Mouse (Mus musculus): ENCODE results near the gene Krt32. TPM values are rescaled to one million over a fixed set of nuclear protein-coding genes. Genes with fewer than 3 reads are reported as not detected.

Gene Krt32
- polyA plus RNA-seq, 1 experiment, result not detected

DNA sequence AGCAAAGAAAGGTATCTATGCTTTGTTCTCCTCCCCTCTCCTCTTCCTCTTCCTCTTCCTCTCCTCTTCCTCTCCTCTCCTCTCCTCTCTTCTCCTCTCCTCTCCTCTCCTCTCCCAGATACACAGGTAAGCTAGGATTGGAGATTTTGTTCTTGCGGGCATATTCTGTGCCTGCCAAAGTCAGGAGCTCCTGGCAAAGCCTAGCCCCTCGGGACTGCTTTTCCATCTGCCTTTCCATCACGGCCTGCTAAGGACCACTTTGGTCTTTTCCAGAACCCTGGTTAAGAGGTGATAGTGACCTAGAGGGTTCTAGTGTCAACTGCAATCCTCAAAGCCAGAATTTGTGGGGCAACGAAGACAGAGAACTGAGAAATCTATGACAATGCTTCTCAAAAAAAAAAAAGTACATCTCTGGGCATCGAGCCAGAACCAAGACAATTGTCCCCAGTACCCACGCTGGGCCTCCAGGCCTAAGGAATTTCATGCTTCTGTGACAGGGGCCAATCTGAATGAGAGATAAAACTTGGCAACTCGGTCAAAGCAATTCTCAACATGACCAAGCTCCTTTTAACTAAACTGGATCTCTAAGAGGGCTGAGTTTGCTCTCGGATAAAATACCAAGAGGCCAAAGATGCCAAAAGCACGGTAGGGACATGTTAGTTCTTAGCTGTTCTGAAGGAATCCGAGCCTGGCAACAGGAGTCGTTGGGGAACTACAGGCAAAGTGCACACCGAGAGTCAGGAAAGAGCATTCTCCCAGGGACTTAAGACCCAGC lies 21.6 kb downstream of the Krt32 start:
- TF ChIP-seq GATA1 (IDR thresholded peaks at IDR 0.05; ENCODE audit: low read length), result no peak
- no peak for TF ChIP-seq TAL1 (IDR thresholded peaks at IDR 0.05; ENCODE audit: low read length)
- Histone ChIP-seq H3K4me3 (replicated peaks) (no peak overlapping the region), H3K9me3 (ENCODE audit: control insufficient read depth, low read length) (no peaks in the 10 kb centered on the region)

GRCm38 (mm10) chr11:100058875-100059274 lies 29.2 kb downstream of the Krt32 start:
- TF ChIP-seq TAL1 (IDR thresholded peaks at IDR 0.05; ENCODE audit: low read length) (no peak), GATA1 (IDR thresholded peaks at IDR 0.05; ENCODE audit: low read length) (no peak)
- Histone ChIP-seq H3K27me3 (ENCODE audit: control insufficient read depth) (no peaks in the 10 kb centered on the region), H3K36me3 (ENCODE audit: control insufficient read depth) (no peaks in the 10 kb centered on the region), H3K9me3 (ENCODE audit: control insufficient read depth, low read length) (no peaks in the 10 kb centered on the region), H3K4me3 (replicated peaks) (no peak overlapping the region), H3K4me1 (ENCODE audit: control insufficient read depth) (no peaks in the 10 kb centered on the region)

More for the DNA sequence above, 21.6 kb downstream of the Krt32 start:
- Histone ChIP-seq H3K4me1 (ENCODE audit: control insufficient read depth) (no peaks in the 10 kb centered on the region), H3K36me3 (ENCODE audit: control insufficient read depth) (no peaks in the 10 kb centered on the region), H3K27me3 (ENCODE audit: control insufficient read depth) (no peaks in the 10 kb centered on the region)

DNA sequence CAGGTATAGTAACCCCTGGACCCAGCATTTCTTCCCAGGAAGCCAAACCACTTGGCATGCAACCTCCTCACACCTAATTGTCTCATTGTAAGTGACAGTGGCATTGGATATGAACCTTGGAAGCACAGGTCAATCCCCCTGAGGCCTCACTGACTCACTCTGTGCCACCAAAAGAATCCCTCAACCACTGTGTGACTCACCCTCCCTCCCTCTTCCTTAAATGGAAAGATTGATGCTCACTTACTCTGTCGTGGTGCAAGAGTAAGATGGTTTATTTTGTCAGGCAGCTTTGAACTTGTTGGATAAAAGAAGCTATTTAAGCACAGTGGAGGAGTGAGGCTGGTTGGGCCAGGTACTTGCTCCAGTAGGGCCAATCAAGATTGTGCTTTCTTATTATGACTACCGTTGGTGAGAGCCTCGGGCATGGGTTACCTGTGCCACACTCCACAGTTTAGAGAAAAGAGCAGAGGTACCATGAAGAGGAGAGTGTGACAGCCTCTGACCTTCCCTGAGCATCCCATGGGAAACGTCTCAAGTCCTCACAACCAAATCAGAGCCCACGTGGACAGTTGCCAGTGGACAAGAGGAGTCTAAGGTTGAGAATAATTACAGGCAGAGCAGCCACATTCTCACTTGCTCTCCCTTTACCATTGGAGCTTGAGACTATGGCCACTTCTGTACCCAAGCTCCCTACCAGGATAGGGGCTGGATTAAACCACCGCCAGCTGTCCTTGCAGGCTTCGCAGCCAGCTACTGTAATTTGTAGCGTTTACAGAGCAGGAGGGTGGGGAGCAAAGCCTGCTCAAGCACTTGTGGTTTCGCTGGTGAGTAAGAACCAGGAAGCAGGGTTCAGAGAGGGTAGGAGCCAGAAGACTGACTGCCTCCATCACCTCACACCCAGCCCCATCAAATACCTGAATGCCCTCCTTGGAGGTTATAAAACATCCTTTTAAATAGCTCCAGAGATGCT lies 32.1 kb downstream of the Krt32 start:
- Histone ChIP-seq H3K4me1 (ENCODE audit: control insufficient read depth) (no peaks in the 10 kb centered on the region), H3K36me3 (ENCODE audit: control insufficient read depth) (no peaks in the 10 kb centered on the region), H3K4me3 (replicated peaks) (no peak overlapping the region), H3K9me3 (ENCODE audit: control insufficient read depth, low read length) (peaks cover 5% of the 10 kb centered on the region), H3K27me3 (ENCODE audit: control insufficient read depth) (no peaks in the 10 kb centered on the region)
- TF ChIP-seq GATA1 (IDR thresholded peaks at IDR 0.05; ENCODE audit: low read length), result no peak
- TF ChIP-seq TAL1 (IDR thresholded peaks at IDR 0.05; ENCODE audit: low read length), result no peak

DNA sequence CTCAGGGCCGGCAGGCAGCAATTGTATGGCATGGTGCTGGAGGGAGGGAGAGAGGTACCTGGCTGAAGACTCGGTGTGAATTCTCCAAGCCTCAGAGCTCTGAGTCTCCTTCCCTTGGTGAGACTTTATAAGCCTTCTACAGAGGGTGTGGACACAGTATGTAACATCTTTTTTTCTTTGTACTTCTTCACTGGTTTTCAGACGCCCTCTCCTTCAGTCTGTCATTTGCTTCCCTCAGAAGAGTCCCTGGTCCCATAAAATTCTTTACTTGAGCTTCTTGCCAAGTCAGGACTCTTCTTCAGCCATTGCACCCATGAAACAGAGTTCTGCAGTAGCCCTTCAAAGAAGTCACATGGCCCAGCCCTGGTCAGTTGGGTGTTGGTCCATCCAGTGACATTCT lies 37.6 kb downstream of the Krt32 start, which contains the start of gene Krt31:
Gene Krt31, minus strand, starts transcription at position 101 of the 400 bp plus-strand sequence.
- Histone ChIP-seq H3K27me3 (ENCODE audit: control insufficient read depth) (no peaks in the 10 kb centered on the region), H3K4me3 (replicated peaks) (no peak within 1 kb of the TSS), H3K9me3 (ENCODE audit: control insufficient read depth, low read length) (peaks cover 10% of the 10 kb centered on the region), H3K36me3 (ENCODE audit: control insufficient read depth) (no peaks in the 10 kb centered on the region), H3K4me1 (ENCODE audit: control insufficient read depth) (no peaks in the 10 kb centered on the region)
- TF ChIP-seq GATA1 (IDR thresholded peaks at IDR 0.05; ENCODE audit: low read length) (no peak), TAL1 (IDR thresholded peaks at IDR 0.05; ENCODE audit: low read length) (no peak)

DNA sequence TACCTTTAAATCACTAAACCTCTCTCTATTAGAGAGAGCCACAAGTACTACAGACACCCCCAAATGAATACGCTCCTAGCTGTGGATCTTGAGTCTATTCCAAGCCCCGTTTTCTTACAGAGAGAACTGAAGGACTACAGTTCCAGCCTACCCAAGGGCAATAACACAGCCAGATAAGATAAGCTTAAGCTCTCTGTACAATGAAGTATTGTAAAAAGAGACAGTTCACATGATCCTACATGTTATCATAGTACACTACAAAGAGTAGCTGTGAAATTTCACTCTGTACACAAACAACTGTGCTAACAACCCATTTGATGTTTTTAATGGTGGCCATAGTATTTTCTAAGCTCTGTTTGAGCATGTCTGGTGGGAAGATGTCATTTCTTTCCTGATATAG lies 40.8 kb downstream of the Krt32 start:
- Histone ChIP-seq H3K4me3 (replicated peaks) (no peak overlapping the region), H3K4me1 (ENCODE audit: control insufficient read depth) (no peaks in the 10 kb centered on the region), H3K36me3 (ENCODE audit: control insufficient read depth) (no peaks in the 10 kb centered on the region), H3K9me3 (ENCODE audit: control insufficient read depth, low read length) (peaks cover 5% of the 10 kb centered on the region), H3K27me3 (ENCODE audit: control insufficient read depth) (no peaks in the 10 kb centered on the region)
- TF ChIP-seq TAL1 (IDR thresholded peaks at IDR 0.05; ENCODE audit: low read length) (no peak), GATA1 (IDR thresholded peaks at IDR 0.05; ENCODE audit: low read length) (no peak)

DNA sequence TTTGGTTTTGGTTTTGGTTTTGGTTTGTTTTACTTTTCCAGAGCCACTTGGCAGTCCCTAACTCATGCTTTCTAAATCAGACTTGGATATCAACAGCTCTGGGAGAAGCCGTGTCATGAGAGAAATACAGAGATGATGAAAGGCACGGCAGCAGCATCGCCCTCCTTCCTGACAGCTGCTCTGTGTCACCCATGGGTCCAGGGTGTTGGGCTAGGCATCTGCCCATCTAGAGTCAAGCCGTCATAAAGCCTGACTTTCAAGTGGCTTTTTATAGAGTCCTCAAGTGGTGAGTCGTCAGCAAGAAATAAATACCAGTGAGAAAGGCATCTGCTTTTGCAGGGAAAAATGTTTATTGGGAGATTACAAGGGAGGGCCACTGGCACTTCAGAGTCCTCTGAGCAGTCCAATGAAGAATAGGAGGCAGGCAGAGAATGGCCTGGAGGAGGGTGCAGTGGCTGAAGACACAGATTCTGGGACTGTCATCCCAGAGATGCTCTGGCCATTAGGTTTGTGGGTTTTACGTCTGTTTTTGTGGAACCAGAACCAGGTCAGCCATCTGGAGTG lies 41.6 kb downstream of the Krt32 start:
- H3K4me1 ChIP-seq (ENCODE audit: control insufficient read depth), result no peaks in the 10 kb centered on the region
- H3K4me3 ChIP-seq (replicated peaks), result no peak overlapping the region
- H3K36me3 ChIP-seq (ENCODE audit: control insufficient read depth), result no peaks in the 10 kb centered on the region
- TF ChIP-seq GATA1 (IDR thresholded peaks at IDR 0.05; ENCODE audit: low read length), result no peak
- no peak for TF ChIP-seq TAL1 (IDR thresholded peaks at IDR 0.05; ENCODE audit: low read length)
- no peaks in the 10 kb centered on the region for H3K27me3 ChIP-seq (ENCODE audit: control insufficient read depth)
- H3K9me3 ChIP-seq (ENCODE audit: control insufficient read depth, low read length), result peaks cover 5% of the 10 kb centered on the region

GRCm38 (mm10) chr11:100041454-100041853 lies 46.6 kb downstream of the Krt32 start, which contains the start of gene Krt34:
Gene Krt34 (minus strand): TSS chr11:100041554.
- Histone ChIP-seq H3K4me3 (replicated peaks) (no peak within 1 kb of the TSS), H3K27me3 (ENCODE audit: control insufficient read depth) (no peaks in the 10 kb centered on the region), H3K9me3 (ENCODE audit: control insufficient read depth, low read length) (peaks cover 5% of the 10 kb centered on the region; the same call in 1 of the 2 replicates), H3K36me3 (ENCODE audit: control insufficient read depth) (no peaks in the 10 kb centered on the region), H3K4me1 (ENCODE audit: control insufficient read depth) (no peaks in the 10 kb centered on the region)
- TF ChIP-seq TAL1 (IDR thresholded peaks at IDR 0.05; ENCODE audit: low read length) (no peak), GATA1 (IDR thresholded peaks at IDR 0.05; ENCODE audit: low read length) (no peak)

Other genes with a start within 250 kb of the Krt32 start
- gene Krtap4-16, start 236.6 kb downstream of the Krt32 start, polyA plus RNA-seq (2012), result not detected in 2 replicates
- 0.04 TPM in 1 of 2 replicates, not detected in the other for gene Gm11568, start 230.3 kb downstream of the Krt32 start, polyA plus RNA-seq (2012)
- not detected in 2 replicates for gene Gm11559, start 223.8 kb downstream of the Krt32 start, polyA plus RNA-seq (2012)
- gene Krtap9-1, start 214.8 kb downstream of the Krt32 start, polyA plus RNA-seq (2012), result not detected in 2 replicates
- gene Gm11567, start 209.0 kb downstream of the Krt32 start, polyA plus RNA-seq (2012), result not detected in 2 replicates
- not detected in 2 replicates for gene Krtap31-1, start 180.3 kb downstream of the Krt32 start, polyA plus RNA-seq (2012)
- not detected in 2 replicates for gene Gm11565, start 173.5 kb downstream of the Krt32 start, polyA plus RNA-seq (2012)
- gene Krtap31-2, start 151.9 kb downstream of the Krt32 start, polyA plus RNA-seq (2012), result not detected in 2 replicates
- gene Krtap9-5, start 139.8 kb downstream of the Krt32 start, polyA plus RNA-seq (2012), result not detected in 2 replicates
- gene Krtap29-1, start 109.2 kb downstream of the Krt32 start, polyA plus RNA-seq (2012), result not detected in 2 replicates
- gene Krtap16-1, start 101.6 kb downstream of the Krt32 start, polyA plus RNA-seq (2012), result not detected in 2 replicates
- gene Krtap17-1, start 94.2 kb downstream of the Krt32 start, polyA plus RNA-seq (2012), result not detected in 2 replicates
- gene Krt33a, start 72.0 kb downstream of the Krt32 start, polyA plus RNA-seq (2012), result not detected in 2 replicates
- not detected in 2 replicates for gene Krt33b, start 58.4 kb downstream of the Krt32 start, polyA plus RNA-seq (2012)
- gene Krt34, start 46.7 kb downstream of the Krt32 start, polyA plus RNA-seq (2012), result not detected in 2 replicates
- gene Krt31, start 37.7 kb downstream of the Krt32 start, polyA plus RNA-seq (2012), result not detected in 2 replicates
- not detected in 2 replicates for gene Krt35, start 8.0 kb upstream of the Krt32 start, polyA plus RNA-seq (2012)
- gene Krt36, start 17.4 kb upstream of the Krt32 start, polyA plus RNA-seq (2012), result not detected in 2 replicates
- gene Krt13, start 33.3 kb upstream of the Krt32 start, polyA plus RNA-seq (2012), result not detected in 2 replicates
- gene Krt15, start 47.7 kb upstream of the Krt32 start, polyA plus RNA-seq (2012), result 0.29 and 0.31 TPM in 2 replicates
- not detected in 2 replicates for gene Krt19, start 60.4 kb upstream of the Krt32 start, polyA plus RNA-seq (2012)
- gene Krt9, start 105.0 kb upstream of the Krt32 start, polyA plus RNA-seq (2012), result not detected in 2 replicates
- 0.06 and 0.07 TPM in 2 replicates for gene Krt14, start 119.3 kb upstream of the Krt32 start, polyA plus RNA-seq (2012)
- not detected in 2 replicates for gene Krt16, start 160.7 kb upstream of the Krt32 start, polyA plus RNA-seq (2012)
- gene Krt17, start 172.8 kb upstream of the Krt32 start, polyA plus RNA-seq (2012), result 0.03 and 0.04 TPM in 2 replicates
- 0.04 TPM in 1 of 2 replicates, not detected in the other for gene Krt42, start 181.6 kb upstream of the Krt32 start, polyA plus RNA-seq (2012)
- gene Eif1, start 231.7 kb upstream of the Krt32 start, polyA plus RNA-seq (2012), result 151 and 186 TPM in 2 replicates
- 0.09 and 0.11 TPM in 2 replicates for gene Gast, start 246.2 kb upstream of the Krt32 start, polyA plus RNA-seq (2012)